22 mouse cellular contexts compared by ENCODE assay signal in the genomic region with DNA sequence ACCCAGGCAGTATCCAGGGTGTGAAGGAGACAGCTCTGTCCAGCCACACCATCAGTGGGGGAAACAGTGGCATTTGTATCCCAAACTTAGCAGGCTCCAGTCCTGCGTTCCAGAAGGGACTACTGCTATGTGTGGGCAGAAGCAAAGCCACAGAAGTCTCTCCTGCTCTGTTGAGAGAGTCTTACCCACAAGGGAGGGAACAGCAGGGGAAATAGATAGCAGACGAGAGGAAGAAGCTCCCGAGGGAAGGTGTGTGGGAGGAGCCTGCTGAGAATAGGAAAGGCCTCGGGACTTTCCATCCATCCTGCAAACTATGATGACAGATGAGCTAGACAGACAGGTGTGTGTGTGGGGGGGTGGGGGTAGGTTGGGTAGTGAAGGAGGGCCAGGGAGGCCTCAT. TPM values are rescaled to one million over a fixed set of nuclear protein-coding genes. Genes with fewer than 3 reads are reported as not detected.
A peak's percentile ranks its signal among the peaks of the same experiment; 100 is the strongest.
DNase-seq lines count a peak whose midpoint lies in the region; ATAC-seq lines count a peak whose summit lies in the region.
"Had no signal": no experiment of that assay in that cellular context is flagged by ENCODE, and none has a peak within 500 bp of the region (broad histone marks: within the 10 kb centered on the region; RNA-seq: fewer than 3 reads in every experiment).

No protein-coding gene starts in this region.

- H3K9me3 ChIP-seq in forebrain, embryonic 12.5 days = no peaks in the 10 kb centered on the region
- H3K9me3 ChIP-seq: embryonic facial prominence, embryonic 12.5 days; limb, embryonic 12.5 days; liver, embryonic 15.5 days; midbrain, embryonic 10.5 days; neural tube, embryonic 13.5 days had no signal

- H3K27me3 ChIP-seq in forebrain, embryonic 12.5 days = no peaks in the 10 kb centered on the region
- H3K27me3 ChIP-seq: embryonic facial prominence, embryonic 12.5 days; limb, embryonic 12.5 days; liver, embryonic 15.5 days; neural tube, embryonic 13.5 days had no signal

- H3K36me3 ChIP-seq in forebrain, embryonic 12.5 days (replicated peaks) = no peaks in the 10 kb centered on the region
- H3K36me3 ChIP-seq: embryonic facial prominence, embryonic 12.5 days; limb, embryonic 12.5 days; liver, embryonic 15.5 days; midbrain, embryonic 10.5 days; neural tube, embryonic 13.5 days had no signal

- H3K9ac ChIP-seq in forebrain, embryonic 12.5 days = no peak overlapping the region
- H3K9ac ChIP-seq: embryonic facial prominence, embryonic 12.5 days; hindbrain, embryonic 14.5 days; limb, embryonic 12.5 days; liver, embryonic 15.5 days; neural tube, embryonic 13.5 days had no signal

- WGBS in forebrain, embryonic 12.5 days = 75% methylated on average over 4 of the region's 4 CpGs

- intact Hi-C loops in gastrocnemius, postnatal 14 days (cut with DNase I; ENCODE audit: low total_unique reads) = no loop called here
- intact Hi-C loops in left cerebral cortex, postnatal 25 days (cut with DNase I) = no loop called here

- ATAC-seq in forebrain, embryonic 12.5 days (ENCODE audit: low FRiP score) = no peak
- ATAC-seq: activated CD4-positive, CD25-positive, alpha-beta regulatory T cell, adult 4 months had no signal

- H3K4me3 ChIP-seq in forebrain, embryonic 12.5 days (replicated peaks) = no peak overlapping the region
- H3K4me3 ChIP-seq: embryonic facial prominence, embryonic 12.5 days; heart, adult 2 months; limb, embryonic 12.5 days; liver, embryonic 15.5 days; midbrain, embryonic 10.5 days; neural tube, embryonic 13.5 days had no signal

- no peak overlapping the region for H3K4me2 ChIP-seq in forebrain, embryonic 12.5 days
- H3K4me2 ChIP-seq: embryonic facial prominence, embryonic 12.5 days; hindbrain, embryonic 14.5 days; limb, embryonic 12.5 days; liver, embryonic 15.5 days; neural tube, embryonic 13.5 days had no signal

- H3K4me1 ChIP-seq in forebrain, embryonic 12.5 days = no peaks in the 10 kb centered on the region
- H3K4me1 ChIP-seq: embryonic facial prominence, embryonic 12.5 days; limb, embryonic 12.5 days; liver, embryonic 15.5 days had no signal

- DNase-seq in gastrocnemius, adult 18-20 months (ENCODE audit: low spot score) = peak; percentile 37
- DNase-seq in gastrocnemius, postnatal 14 days = no peak
- DNase-seq in retina, embryonic 14.5 days (ENCODE audit: low spot score) = peak; percentile 31
- DNase-seq in retina, postnatal 1 day = no peak
- peak; percentile 54 to 91 for DNase-seq in left cerebral cortex, postnatal 25 days (ENCODE audit: low spot score in 2 of 2)
- DNase-seq in T-cell, adult 2 months (ENCODE audit: low spot score) = no peak
- no peak for DNase-seq in cerebellum, postnatal 10 days
- DNase-seq: adrenal gland, postnatal 25 days; cerebellum, postnatal 36 days; heart, adult 2 months; kidney, adult 11 months; kidney, postnatal 25 days; lung, postnatal 10 days had no signal

- no peak overlapping the region for H3K27ac ChIP-seq in forebrain, embryonic 12.5 days
- H3K27ac ChIP-seq: embryonic facial prominence, embryonic 12.5 days; heart, adult 2 months; hindbrain, embryonic 14.5 days; limb, embryonic 12.5 days; liver, embryonic 15.5 days; midbrain, embryonic 10.5 days; neural tube, embryonic 13.5 days had no signal

RNA-seq across cellular contexts. Expression of a gene that starts 14.7 kb away (rescaled TPM):
- total RNA-seq in gastrocnemius, adult 18-20 months (2021) = 1 to 10 TPM; 2.0 to 2.1 TPM
- 1 to 10 TPM in 1 of 2 experiments, under 1 TPM in 1; 0.74 to 1.0 TPM for total RNA-seq in gastrocnemius, postnatal 14 days (2021)
- 1 to 10 TPM; 2.1 to 4.0 TPM for total RNA-seq in left cerebral cortex, postnatal 25 days (2021)
- 0.83 and 1.2 TPM in 2 replicates for polyA plus RNA-seq in forebrain, embryonic 12.5 days (2016; fragmentation: Nextera tagmentation; extraction: Ambion mirVana)
- total RNA-seq: monocyte, adult 5-6 weeks had no signal

RNA-seq across cellular contexts. Expression of a gene that starts 39.4 kb away (rescaled TPM):
- total RNA-seq in gastrocnemius, adult 18-20 months (2021) = 10 to 100 TPM in 1 of 2 experiments, 1 to 10 TPM in 1; 8.1 to 10.2 TPM
- total RNA-seq in gastrocnemius, postnatal 14 days (2021) = 1 to 10 TPM; 8.5 to 8.9 TPM
- 10 to 100 TPM; 22.8 to 24.1 TPM for total RNA-seq in left cerebral cortex, postnatal 25 days (2021)
- 53.5 and 61.1 TPM in 2 replicates for polyA plus RNA-seq in forebrain, embryonic 12.5 days (2016; fragmentation: Nextera tagmentation; extraction: Ambion mirVana)

Comparison
In these comparisons a context has a peak if more than half of its experiments do, and no peak if none do; other contexts are left out.
1. DNase-seq: peak in gastrocnemius, adult 18-20 months (single experiment), retina, embryonic 14.5 days (single experiment) and left cerebral cortex, postnatal 25 days (2 of 2); none in gastrocnemius, postnatal 14 days (single experiment), retina, postnatal 1 day (single experiment), T-cell, adult 2 months (single experiment) and cerebellum, postnatal 10 days (0 of 2).